Mouse (Mus musculus) cerebellum, adult 2 months (tissue): ENCODE results near the gene Zfp131. TPM values are rescaled to one million over a fixed set of nuclear protein-coding genes. Genes with fewer than 3 reads are reported as not detected.

Experiments
- DNase-seq, 2 experiments: peaks; one replicate each; pipeline ENCODE4 v3.0.0; 2021
- H3K27ac ChIP-seq: fragments of 200-500 bp; 2 replicates; pipeline ENCODE4 v1.5.1; 2012; ENCODE audit warnings: low read length, control low read depth, inconsistent platforms; ENCODE audit not compliant: insufficient read depth
- H3K27me3 ChIP-seq: fragments of 200-500 bp; 2 replicates; pipeline ENCODE4 v1.6.1; 2012; ENCODE audit warnings: inconsistent platforms, mild to moderate bottlenecking, low read length, moderate library complexity; ENCODE audit not compliant: control insufficient read depth, insufficient read depth
- H3K4me1 ChIP-seq: fragments of 200-500 bp; 2 replicates; pipeline ENCODE4 v1.6.1; 2011; ENCODE audit warnings: low read length; ENCODE audit not compliant: control insufficient read depth, insufficient read depth
- H3K4me3 ChIP-seq: fragments of 200-500 bp; replicated peaks from 2 replicates; pipeline ENCODE3; 2011; ENCODE audit warnings: mild to moderate bottlenecking, low read depth, low read length, control low read depth; ENCODE audit not compliant: insufficient read depth
- CTCF ChIP-seq: fragments of 200-500 bp; IDR thresholded peaks from 2 replicates; pipeline ENCODE4 v1.5.1; 2011; ENCODE audit warnings: low read depth, mild to moderate bottlenecking, control low read depth, low read length, moderate library complexity, borderline replicate concordance; ENCODE audit not compliant: insufficient read depth
- POLR2A ChIP-seq: fragments of 200-500 bp; IDR thresholded peaks from 2 replicates; pipeline ENCODE4 v1.6.1; 2011; ENCODE audit warnings: low read length, control low read depth, borderline replicate concordance; ENCODE audit not compliant: insufficient read depth
- WGBS: fragments of 180-500 bp; shearing (Covaris S2); methylation state at CpG from one replicate; pipeline ENCODE4 v1.1.7; 2018; 5-methylcytosine and 5-hydroxymethylcytosine counted together
- polyA plus RNA-seq: library from polyadenylated mRNA; depleted of rRNA; stranded (reverse); fragments of >200 nt; gene quantifications from 2 replicates; pipeline ENCODE4 v1.2.3, GENCODE M21; 2012

Gene Zfp131
- polyA plus RNA-seq, 1 experiment = 26.1 TPM

DNA sequence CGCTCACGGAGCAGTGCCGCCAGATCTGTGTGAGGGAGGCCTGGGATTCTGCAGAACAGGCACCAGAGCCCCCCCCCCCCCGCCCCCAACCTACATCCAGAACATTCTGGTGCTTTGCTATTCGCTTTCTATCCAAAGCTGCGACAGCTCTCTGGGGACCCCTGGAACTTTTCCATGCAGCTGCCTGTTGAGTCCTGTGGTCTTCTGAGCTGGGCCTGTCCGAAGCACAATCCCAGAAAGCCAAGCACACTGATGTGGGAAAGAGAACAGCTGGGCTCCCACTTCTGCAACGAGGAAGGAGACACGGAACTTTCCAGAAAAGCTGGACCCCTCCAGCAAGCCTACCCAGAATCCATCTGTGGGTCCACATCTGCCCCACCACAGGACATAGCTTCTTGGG is 19.3 kb upstream of the Zfp131 start:
- H3K4me3 ChIP-seq = no peak overlapping the region
- no peaks in the 10 kb centered on the region for H3K4me1 ChIP-seq
- 67% methylated on average over 9 of the region's 9 CpGs for WGBS
- DNase-seq = no peak
- no peak for TF ChIP-seq POLR2A
- no peak overlapping the region for H3K27ac ChIP-seq
- H3K27me3 ChIP-seq = no peaks in the 10 kb centered on the region

GRCm38 (mm10) chr13:119808937-119809336 is 18.2 kb upstream of the Zfp131 start:
- Histone ChIP-seq H3K27me3 (no peaks in the 10 kb centered on the region), H3K27ac (no peak overlapping the region), H3K4me1 (no peaks in the 10 kb centered on the region), H3K4me3 (no peak overlapping the region)
- TF ChIP-seq CTCF = no peak
- TF ChIP-seq POLR2A = no peak
- DNase-seq = no peak
- WGBS = 76% methylated on average over 2 of the region's 2 CpGs

DNA sequence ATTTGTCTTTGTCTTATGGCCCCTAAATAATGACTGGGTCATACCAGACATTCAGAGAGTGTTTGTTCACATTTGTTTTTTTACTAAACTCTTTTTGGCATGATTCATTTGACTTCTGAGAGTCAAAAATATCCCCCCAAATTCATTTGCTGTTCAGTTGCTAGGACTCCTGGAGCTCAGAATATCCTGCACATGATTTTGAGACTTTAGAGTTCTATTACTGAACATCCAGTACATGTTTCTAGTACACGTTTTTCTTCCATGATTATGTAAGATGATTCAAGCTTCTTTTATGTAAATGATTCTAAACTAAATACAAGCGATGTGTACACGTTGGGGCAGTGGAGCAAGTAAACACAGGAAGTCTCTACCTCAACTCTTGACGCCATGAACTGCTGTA is 7.0 kb upstream of the Zfp131 start:
- H3K27ac ChIP-seq = no peak overlapping the region
- H3K4me3 ChIP-seq = no peak overlapping the region
- H3K27me3 ChIP-seq = no peaks in the 10 kb centered on the region
- TF ChIP-seq CTCF = no peak
- no peak for TF ChIP-seq POLR2A
- DNase-seq = no peak
- WGBS = 70% methylated on average over 4 of the region's 4 CpGs
- no peaks in the 10 kb centered on the region for H3K4me1 ChIP-seq

- Histone ChIP-seq H3K27ac (no peak overlapping the region), H3K4me1 (no peaks in the 10 kb centered on the region), H3K27me3 (no peaks in the 10 kb centered on the region), H3K4me3 (no peak overlapping the region)
- no peak for TF ChIP-seq CTCF
- TF ChIP-seq POLR2A = no peak
- DNase-seq = no peak
- whole genome bisulfite sequencing = 54% methylated on average over 5 of the region's 5 CpGs
These were observed 2.2 kb upstream of the Zfp131 start for GRCm38 (mm10) chr13:119792791-119793404.

DNA sequence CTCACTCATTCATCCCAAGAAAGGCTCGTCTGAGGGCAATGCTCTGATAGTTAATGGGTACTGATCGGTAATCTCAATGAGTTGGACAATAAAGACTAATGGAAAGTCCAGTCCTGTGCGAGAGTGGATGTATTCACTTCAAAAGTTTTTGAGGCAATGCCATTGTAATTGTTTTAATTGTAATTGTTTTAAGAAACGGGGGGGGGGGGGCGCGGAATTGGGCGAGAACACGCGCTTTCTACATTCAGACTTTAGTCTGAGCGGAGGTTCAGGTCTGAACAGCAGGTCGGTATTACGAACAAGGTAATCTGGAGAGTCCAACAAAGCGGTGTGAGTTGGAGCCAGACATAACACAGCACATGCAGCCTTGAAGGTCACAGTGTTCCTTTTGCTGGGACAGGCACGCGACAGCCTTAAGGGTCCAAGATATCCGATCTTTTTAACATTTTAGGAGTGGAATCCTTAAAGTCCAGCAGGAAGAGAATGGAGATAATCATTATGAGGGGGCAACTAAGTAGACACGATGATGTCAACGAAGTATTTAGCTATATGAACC is 969 bp upstream of the Zfp131 start:
- WGBS = 3% methylated on average over 18 of the region's 18 CpGs

DNA sequence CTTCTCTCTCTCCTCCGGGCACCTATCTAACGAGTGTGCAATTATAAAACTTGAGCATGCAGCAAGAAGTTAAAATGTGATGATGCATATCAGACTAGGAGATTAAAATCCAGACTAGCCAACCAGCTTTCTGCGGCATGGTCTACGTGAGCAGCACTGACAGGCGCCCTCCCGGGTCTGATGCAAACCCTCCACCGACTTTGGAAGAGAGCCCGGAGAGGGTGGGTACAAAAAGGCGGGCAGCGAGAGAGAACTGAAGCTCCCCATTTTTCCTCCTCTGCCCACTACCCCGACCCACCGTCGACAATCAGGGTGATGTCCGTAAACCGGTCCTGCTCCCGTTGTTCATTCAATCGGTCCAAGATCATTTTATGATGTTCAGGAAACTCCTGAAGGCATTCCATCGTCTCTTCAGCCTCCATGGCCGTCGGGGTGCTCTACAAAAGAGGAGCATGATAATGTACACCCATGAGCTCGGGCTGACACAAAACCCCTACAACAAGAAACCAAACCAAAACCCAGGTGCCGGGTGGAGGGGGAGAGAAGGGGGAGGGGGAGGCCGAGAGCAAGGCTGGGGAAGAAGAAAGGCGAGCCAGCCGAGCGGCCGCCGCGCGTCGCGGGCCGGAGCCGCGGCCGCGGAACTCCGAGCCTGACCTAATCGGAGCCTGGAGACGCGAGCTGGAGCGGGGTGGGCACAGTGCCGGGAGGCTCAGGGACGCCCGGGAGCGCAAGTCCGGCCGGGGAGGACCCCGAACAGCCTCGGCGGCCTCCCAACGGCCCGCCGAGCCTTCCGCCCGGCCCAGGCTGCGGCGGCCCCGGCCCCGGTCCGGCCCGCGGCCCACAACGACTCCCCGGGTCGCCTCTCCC is 605 bp downstream of the Zfp131 start:
- no peak for TF ChIP-seq CTCF
- TF ChIP-seq POLR2A = 0 out of 2 replicates have a peak, but pooled peaks have one; percentile 13
- H3K4me1 ChIP-seq = no peaks in the 10 kb centered on the region
- DNase-seq = peak; percentile 71 to 83
- H3K27me3 ChIP-seq = no peaks in the 10 kb centered on the region
- 2% methylated on average over 58 of the region's 66 CpGs for WGBS
- H3K27ac ChIP-seq = peak overlapping the region; percentile 95
- peak overlapping the region; percentile 91 for H3K4me3 ChIP-seq

More for the DNA sequence above, 969 bp upstream of the Zfp131 start:
- Histone ChIP-seq H3K4me1 (no peaks in the 10 kb centered on the region), H3K4me3 (peak overlapping the region; percentile 89), H3K27me3 (no peaks in the 10 kb centered on the region), H3K27ac (0 out of 2 replicates have a peak overlapping the region, but pooled peaks have one; percentile 79)
- peak in 1 of 2 experiments; percentile 18 for DNase-seq
- no peak for TF ChIP-seq POLR2A
- TF ChIP-seq CTCF = no peak

DNA sequence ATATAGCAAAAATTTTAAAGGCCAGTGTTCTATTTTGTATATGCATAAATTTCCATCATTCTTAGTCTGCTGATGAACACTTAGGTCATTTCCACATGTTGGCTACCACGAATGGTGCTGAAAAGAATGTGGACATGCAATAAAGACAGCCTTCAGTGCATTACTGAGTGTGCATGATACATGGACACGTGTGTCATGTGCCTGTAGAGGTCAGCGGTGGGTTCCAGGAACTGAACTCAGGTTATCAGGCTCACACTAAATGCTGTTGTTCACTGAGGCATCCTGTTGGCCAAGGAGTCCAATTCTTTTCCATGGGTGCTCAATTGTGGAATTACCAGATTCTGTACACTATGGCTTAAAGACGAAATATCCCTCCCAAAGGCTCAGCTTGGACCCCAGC is 7.1 kb downstream of the Zfp131 start:
- 80% methylated on average over 4 of the region's 4 CpGs for WGBS
- Histone ChIP-seq H3K27me3 (no peaks in the 10 kb centered on the region), H3K4me1 (no peaks in the 10 kb centered on the region), H3K27ac (no peak overlapping the region), H3K4me3 (no peak overlapping the region)
- TF ChIP-seq POLR2A = no peak
- no peak for TF ChIP-seq CTCF
- DNase-seq = no peak
